Mouse (Mus musculus) lung, postnatal 4 days (tissue): ENCODE data around the gene Scd3.
A peak's percentile ranks its signal among the peaks of the same experiment; 100 is the strongest.

Experiments used
- DNase-seq, 2 experiments: peaks; one replicate each; pipeline ENCODE4 v3.0.0; 2021

Gene Scd3

GRCm38 (mm10) chr19:44203015-44203564 lies at the start of gene Scd3:
TSS of gene Scd3 (plus strand) at chr19:44203269.
- no peak for DNase-seq

- DNase-seq: no peak
These were observed 49.3 kb upstream of the Scd3 start for GRCm38 (mm10) chr19:44153781-44154180.

GRCm38 (mm10) chr19:44157005-44157404 lies 46.1 kb upstream of the Scd3 start:
- no peak for DNase-seq

GRCm38 (mm10) chr19:44159386-44159785 lies 43.7 kb upstream of the Scd3 start:
- no peak for DNase-seq

- DNase-seq: no peak
These were observed 41.6 kb upstream of the Scd3 start for GRCm38 (mm10) chr19:44161515-44161914.

GRCm38 (mm10) chr19:44174835-44175234 lies 28.2 kb upstream of the Scd3 start:
- no peak for DNase-seq

- no peak for DNase-seq
These were observed 26.3 kb upstream of the Scd3 start for GRCm38 (mm10) chr19:44176741-44177140.

- no peak for DNase-seq
These were observed 22.6 kb upstream of the Scd3 start for GRCm38 (mm10) chr19:44180502-44180901.

GRCm38 (mm10) chr19:44183968-44184367 lies 19.1 kb upstream of the Scd3 start:
- DNase-seq: no peak

GRCm38 (mm10) chr19:44189056-44189455 lies 14.0 kb upstream of the Scd3 start:
- DNase-seq: no peak

- DNase-seq: no peak
These were observed 10.7 kb upstream of the Scd3 start, which contains the start of gene Pkd2l1 for GRCm38 (mm10) chr19:44192342-44192741. TSS of gene Pkd2l1 (minus strand) at chr19:44192442.

GRCm38 (mm10) chr19:44193906-44194305 lies 9.2 kb upstream of the Scd3 start:
- peak; percentile 61 to 77 for DNase-seq

- peak; percentile 63 to 75 for DNase-seq
These were observed 7.9 kb upstream of the Scd3 start for GRCm38 (mm10) chr19:44195138-44195537.

- DNase-seq: no peak
These were observed 5.8 kb upstream of the Scd3 start for GRCm38 (mm10) chr19:44197053-44197852.

- DNase-seq: no peak
These were observed 4.6 kb upstream of the Scd3 start for GRCm38 (mm10) chr19:44198494-44198893.

- DNase-seq: no peak
These were observed 4.1 kb upstream of the Scd3 start for GRCm38 (mm10) chr19:44198964-44199363.

- DNase-seq: no peak
These were observed 4.0 kb downstream of the Scd3 start for GRCm38 (mm10) chr19:44207079-44207478.

- DNase-seq: no peak
These were observed 12.2 kb downstream of the Scd3 start for GRCm38 (mm10) chr19:44215255-44215654.

- DNase-seq: no peak
These were observed 15.0 kb downstream of the Scd3 start for GRCm38 (mm10) chr19:44217958-44218525.

- DNase-seq: no peak
These were observed 22.7 kb downstream of the Scd3 start for GRCm38 (mm10) chr19:44225728-44226127.

- no peak for DNase-seq
These were observed 26.7 kb downstream of the Scd3 start for GRCm38 (mm10) chr19:44229776-44230175.

GRCm38 (mm10) chr19:44230212-44230611 lies 27.1 kb downstream of the Scd3 start:
- no peak for DNase-seq

- no peak for DNase-seq
These were observed 28.6 kb downstream of the Scd3 start for GRCm38 (mm10) chr19:44231608-44232151.

GRCm38 (mm10) chr19:44237471-44238006 lies 34.5 kb downstream of the Scd3 start:
- no peak for DNase-seq
